Mouse (Mus musculus): ENCODE data around the gene Pitpnc1.

The Pitpnc1 gene

DNA sequence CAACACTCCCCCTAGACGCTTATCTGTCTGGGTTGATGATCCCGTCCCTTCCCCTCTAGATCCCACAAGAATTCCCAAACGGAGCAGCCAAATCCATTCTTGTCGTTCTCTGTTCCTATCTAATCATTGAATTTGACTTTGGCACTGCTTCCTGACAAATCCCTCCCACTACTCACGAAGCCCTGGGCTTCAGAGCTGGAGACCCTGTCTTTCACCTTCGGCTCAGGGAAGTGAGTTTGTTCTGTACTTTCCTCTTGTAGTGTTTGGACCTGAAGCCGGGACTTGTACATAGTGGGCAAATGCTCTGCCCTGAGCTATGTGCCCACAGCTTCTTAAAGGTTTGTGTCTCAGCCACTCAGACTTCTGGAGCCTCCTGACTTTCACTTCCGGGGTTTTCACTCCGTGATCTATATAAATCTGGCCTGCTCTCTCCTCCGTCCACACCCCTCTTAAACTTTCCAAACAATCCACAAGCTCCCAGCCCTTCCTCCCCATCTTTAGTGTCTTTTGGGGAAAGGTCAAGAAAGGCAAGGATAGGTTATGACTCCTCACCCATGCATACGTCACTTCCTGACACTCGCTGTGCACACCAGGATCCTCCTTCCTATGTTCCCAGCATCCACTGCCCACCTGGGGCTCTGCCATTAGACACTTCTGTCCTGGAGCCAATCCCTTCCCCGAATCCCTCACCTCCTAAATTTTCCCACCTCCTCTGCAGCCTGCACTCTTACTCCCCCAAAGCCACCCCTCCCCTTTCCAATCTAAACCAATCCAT, 104.4 kb downstream of the Pitpnc1 start:
- no peak for DNase-seq

GRCm38 (mm10) chr11:107358695-107359094, 111.8 kb downstream of the Pitpnc1 start:
- no peak for DNase-seq

GRCm38 (mm10) chr11:107356224-107356623, 114.3 kb downstream of the Pitpnc1 start:
- DNase-seq, result no peak

GRCm38 (mm10) chr11:107355526-107355925, 115.0 kb downstream of the Pitpnc1 start:
- DNase-seq, result no peak

DNA sequence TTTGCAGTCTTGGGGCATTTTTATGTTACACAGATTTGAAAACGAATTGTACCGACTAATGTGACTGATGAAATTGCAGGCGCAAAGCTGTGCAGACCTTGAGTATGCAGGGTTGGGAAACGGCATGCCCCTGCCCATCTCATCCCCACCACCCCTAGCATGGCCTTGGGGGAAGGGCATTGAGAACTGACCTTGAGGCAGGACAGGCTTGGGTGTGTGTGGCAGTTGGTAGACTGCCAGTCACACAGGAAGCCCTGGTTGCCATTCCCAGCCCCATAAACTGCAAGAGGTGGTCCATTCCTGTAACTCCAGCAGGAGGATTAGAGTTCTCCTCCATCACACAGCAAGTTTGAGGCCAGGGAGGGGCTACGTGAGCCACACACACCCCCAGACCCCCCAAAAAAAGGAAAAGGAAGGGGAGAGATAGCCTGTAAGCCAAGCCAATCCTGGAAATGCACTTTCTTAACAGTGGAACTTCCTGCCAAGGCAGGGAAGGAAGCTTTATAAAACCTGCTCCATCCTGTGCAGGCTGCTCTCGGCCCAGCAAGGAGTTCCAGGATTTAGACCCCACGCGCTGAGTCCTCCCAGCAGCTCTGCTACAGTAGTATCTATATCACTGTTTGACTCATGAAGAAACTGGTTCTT, 115.9 kb downstream of the Pitpnc1 start:
- DNase-seq, result no peak

DNA sequence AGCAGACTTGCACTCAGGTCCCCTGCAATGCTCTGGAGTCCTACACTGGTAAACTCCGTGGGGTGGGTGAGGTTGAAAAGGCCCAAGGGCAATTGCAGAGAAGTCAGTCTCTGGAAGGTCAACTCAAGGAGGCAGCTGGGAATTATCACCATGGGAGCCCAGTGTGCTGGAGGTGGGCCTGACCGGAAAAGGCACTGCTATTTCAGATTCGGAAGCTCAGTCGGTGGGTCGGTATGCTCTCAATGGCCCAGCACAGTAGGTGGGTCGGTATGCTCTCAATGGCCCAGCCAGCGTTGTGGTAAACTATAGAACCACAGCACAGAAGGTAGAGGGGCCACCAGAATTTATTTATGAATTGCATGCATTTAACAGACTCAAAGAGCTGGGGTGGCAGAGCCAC, 117.9 kb downstream of the Pitpnc1 start:
- no peak for DNase-seq

GRCm38 (mm10) chr11:107349756-107350155, 120.7 kb downstream of the Pitpnc1 start:
- no peak for DNase-seq

- no peak for DNase-seq
Observed at GRCm38 (mm10) chr11:107343031-107343430, 127.5 kb downstream of the Pitpnc1 start.

- DNase-seq, result no peak
Observed at GRCm38 (mm10) chr11:107342432-107342831, 128.1 kb downstream of the Pitpnc1 start.

DNA sequence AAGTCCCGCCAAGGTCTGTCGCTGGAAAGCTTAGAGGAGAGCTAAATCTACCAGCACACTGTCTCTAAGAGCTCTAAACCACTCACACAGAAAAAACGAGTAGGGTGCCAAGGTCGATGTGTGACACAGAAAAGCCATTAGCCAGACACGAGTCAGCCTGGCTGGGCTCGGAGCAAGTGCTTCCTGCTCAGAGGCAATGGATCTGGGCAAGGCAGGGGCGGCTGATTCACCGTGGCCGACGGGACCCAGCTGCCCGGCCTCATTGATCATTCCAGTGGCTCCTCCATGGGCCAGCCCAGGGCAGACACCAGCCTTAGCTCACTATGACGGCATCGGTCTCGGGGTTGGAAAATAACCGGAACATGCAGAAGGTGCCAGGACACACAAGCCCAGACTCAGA, 129.2 kb downstream of the Pitpnc1 start:
- DNase-seq, result no peak

DNA sequence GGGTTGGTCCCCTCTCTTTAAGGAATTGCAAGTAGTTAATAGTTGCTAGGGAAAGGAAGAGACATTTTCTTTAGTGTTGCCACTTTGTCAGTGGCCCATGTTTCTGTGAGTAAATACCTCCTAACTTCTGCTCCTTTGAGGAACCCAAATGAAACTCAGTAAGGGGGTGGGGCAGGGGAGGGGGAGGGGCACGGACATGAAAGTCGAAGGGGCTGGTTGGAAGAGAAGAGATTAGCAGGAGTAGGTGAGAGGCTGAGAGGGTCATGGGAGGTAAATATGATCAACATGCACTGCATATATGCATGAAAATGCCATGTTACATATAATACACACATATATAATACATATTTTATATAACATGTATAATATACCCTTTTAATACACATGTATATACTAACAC, 129.7 kb downstream of the Pitpnc1 start:
- no peak for DNase-seq

GRCm38 (mm10) chr11:107339224-107339805, 131.2 kb downstream of the Pitpnc1 start:
- no peak for DNase-seq

DNA sequence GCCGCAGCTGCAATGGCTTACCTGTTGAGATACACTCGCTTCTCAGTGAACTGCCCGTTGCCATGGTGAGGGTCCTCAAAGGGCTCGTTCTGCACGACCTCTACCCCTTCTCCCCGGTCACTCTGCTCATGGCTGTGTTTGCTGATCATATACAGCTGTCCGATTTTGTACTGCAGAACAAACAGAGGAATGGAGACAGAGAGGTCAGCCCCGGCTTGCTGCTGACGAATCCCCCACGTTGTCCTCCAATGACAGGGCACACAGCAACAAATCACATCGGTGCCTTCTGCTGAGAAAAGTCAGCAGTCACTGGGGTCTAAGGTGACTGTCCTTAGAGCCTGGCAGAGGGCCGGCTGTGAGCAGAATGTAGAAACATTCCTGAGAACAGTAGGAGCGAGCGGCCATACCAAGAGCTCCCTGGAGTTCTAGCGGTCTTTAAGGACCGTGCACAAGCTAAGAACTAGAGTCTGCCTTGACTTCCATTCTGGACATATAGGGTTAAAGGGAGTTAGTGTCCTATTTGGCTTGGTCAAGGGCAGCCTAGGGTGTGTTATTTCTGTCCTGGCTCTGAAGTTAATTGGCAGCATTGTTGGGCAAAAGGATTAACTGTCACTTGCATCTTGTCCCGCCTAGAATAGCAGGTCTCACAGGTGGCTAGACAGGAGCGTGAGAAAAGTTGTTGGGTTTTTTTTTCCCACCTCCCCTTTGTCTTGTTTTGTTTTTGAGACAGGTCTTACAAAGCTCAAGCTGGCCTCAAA, 132.9 kb downstream of the Pitpnc1 start:
- no peak for DNase-seq

GRCm38 (mm10) chr11:107335756-107336155, 134.7 kb downstream of the Pitpnc1 start:
- DNase-seq, result no peak

GRCm38 (mm10) chr11:107334849-107335484, 135.5 kb downstream of the Pitpnc1 start:
- no peak for DNase-seq

DNA sequence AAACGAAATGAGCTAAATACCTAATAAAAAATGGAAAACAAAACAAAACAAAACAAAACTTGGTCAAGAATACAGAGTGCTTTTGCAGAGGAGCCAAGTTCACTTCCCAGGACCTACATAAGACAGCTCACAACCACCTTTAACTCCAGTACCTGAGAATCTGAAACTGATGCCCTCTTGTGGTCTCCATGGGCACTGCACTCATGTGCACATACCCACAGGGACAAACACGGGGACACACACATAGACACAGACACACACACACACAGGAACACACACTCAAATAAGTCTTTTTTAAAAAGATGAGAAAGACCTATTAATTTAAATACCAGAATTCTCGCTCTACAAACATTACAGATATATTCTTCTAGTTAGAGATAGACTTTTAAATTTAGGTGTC, 137.6 kb downstream of the Pitpnc1 start:
- DNase-seq, result no peak

- DNase-seq, result no peak
Observed at GRCm38 (mm10) chr11:107332332-107332731, 138.2 kb downstream of the Pitpnc1 start.

GRCm38 (mm10) chr11:107331425-107331824, 139.1 kb downstream of the Pitpnc1 start:
- no peak for DNase-seq

DNA sequence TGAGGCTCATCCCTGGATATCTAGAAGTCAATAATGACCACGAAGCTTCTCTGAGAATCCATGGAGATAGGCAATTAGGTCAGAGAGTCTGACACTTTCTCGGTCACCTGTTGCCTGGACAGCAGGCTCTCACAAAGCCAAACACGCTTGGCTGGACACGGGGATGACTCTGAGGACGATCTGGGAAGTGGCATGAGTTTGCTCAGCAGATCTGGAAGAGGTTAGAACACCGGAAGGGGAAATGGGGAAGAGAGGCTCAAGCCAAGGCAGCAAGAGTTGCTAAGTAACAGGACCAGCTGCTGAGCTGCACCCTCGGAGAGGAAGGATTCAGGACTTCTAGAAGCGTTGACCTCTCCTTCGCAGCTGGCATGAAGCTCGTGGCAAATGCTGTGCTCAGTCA, 143.2 kb downstream of the Pitpnc1 start:
- no peak for DNase-seq

DNA sequence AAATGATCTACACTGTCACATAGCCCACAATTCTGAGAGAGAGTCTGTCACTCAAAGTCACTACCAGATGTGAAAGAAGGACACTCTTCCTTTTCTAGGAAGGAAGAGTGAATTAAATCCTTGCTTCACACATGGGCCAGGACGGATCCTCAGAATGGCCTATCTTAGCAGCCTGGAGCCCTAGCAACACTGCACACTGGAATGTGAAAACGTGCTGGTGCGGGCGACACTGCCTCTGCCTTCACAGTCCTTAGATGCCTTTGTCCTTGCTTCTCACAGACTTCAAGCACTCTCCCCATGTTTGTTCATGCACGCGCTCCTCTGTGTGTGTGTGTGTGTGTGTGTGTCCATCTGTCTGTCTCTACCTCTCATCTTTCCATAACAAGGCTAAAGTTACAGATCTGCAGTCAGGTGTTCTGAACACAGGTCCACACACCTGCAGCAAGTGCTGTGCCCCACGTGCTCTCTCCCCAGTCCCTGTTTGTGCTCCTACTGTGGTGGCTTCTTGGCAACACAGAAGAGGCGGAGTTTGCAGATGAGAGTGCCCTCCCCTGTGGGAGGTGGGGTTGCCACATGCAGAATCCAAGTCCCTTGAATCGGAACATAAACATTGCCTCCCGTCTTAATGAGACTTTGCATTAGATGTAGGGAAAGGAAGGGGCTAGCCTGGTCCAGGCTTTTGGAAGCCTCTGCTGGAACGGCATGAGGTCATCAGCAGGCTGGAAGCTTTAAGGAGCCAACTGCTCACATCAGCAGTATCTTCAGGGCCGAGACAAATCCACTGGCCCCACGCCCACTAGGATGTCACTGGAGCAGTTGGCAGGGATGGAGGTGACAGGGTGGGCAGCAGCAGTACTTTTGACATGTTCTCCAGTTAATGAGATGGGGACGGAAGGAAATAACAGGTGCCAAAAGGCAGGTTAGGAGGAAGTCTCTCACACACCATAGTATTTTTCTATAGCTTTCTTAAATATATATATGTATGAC, 144.5 kb downstream of the Pitpnc1 start:
- DNase-seq, result peak; percentile 24

GRCm38 (mm10) chr11:107325226-107325625, 145.3 kb downstream of the Pitpnc1 start:
- no peak for DNase-seq

DNA sequence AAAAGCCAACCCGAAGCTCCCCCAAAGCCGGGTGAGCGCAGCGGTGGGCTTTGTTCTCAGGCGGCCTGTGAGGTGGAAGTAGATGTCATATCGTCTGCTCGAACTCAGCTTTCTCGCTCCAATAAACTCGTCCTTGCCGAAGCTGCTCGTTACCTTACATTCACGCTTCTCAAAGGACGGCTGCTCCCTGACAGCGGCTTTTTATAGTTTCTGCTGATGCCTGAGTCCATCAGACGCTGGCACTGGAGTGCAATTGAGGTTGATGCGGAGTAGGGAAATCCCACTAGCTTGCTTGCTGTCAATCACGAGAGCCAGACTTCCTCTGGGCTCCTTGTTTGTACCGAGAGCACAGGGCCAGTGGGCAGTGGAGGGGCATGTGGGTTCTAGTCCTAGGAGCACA, 147.3 kb downstream of the Pitpnc1 start:
- no peak for DNase-seq

Data from right cerebral cortex, postnatal 14 days (tissue).